Mouse (Mus musculus) ES-Bruce4 (cell line): ENCODE measurements at regions not wholly inside any gene's neighbourhood (a gene's known extent, or its start where the extent isn't known, plus 50 kb on each side); places are given as distances from the start of the nearest gene placed in this dataset.

Experiments used
- CTCF ChIP-seq: IDR thresholded peaks from one replicate; pipeline ENCODE4 v1.8.1; 2011; ENCODE audit warnings: low read depth, low read length
- POLR2A ChIP-seq: IDR thresholded peaks from one replicate; pipeline ENCODE4 v1.8.1; 2011; ENCODE audit warnings: low read length; ENCODE audit not compliant: insufficient read depth

- no peak for TF ChIP-seq CTCF
- no peak for TF ChIP-seq POLR2A
These were observed 132.5 kb upstream of the Ptprk start for GRCm38 (mm10) chr10:27942136-27942535.
